Mouse (Mus musculus) heart, postnatal 14 days (tissue): ENCODE data around the gene Klkb1. TPM values are rescaled to one million over a fixed set of nuclear protein-coding genes. Genes with fewer than 3 reads are reported as not detected.

Experiments used
- total RNA-seq, 2 experiments: library from RNA; stranded (reverse); gene quantifications; 2 replicates each; pipeline ENCODE4 v1.2.3; 2021

The Klkb1 gene
- total RNA-seq, 2 experiments from 2014 or later, result not detected

Other genes starting within 250 kb of the Klkb1 start
- gene Mtnr1a, start 225.7 kb downstream of the Klkb1 start, total RNA-seq, result not detected
- gene F11, start 32.8 kb downstream of the Klkb1 start, total RNA-seq, result not detected
- not detected for gene Gm45753, start 13.6 kb upstream of the Klkb1 start, total RNA-seq
- gene Cyp4v3, start 38.4 kb upstream of the Klkb1 start, total RNA-seq, result 1 to 10 TPM; 1.3 to 2.4 TPM
- gene Fam149a, start 87.4 kb upstream of the Klkb1 start, total RNA-seq, result 1 to 10 TPM; 3.3 to 3.7 TPM
- 1 to 10 TPM; 5.8 to 6.7 TPM for gene Tlr3, start 116.2 kb upstream of the Klkb1 start, total RNA-seq
- gene Sorbs2, start 212.9 kb upstream of the Klkb1 start, total RNA-seq, result 100 to 1,000 TPM; 476 to 536 TPM